Mouse (Mus musculus): Measurements from ENCODE around the gene Slc27a4. TPM values are rescaled to one million over a fixed set of nuclear protein-coding genes. Genes with fewer than 3 reads are reported as not detected.

Slc27a4 gene
- polyA plus RNA-seq (2014; fragmentation: Nextera tagmentation; extraction: Ambion mirVana) = 9.1 and 11.4 TPM in 2 replicates

DNA sequence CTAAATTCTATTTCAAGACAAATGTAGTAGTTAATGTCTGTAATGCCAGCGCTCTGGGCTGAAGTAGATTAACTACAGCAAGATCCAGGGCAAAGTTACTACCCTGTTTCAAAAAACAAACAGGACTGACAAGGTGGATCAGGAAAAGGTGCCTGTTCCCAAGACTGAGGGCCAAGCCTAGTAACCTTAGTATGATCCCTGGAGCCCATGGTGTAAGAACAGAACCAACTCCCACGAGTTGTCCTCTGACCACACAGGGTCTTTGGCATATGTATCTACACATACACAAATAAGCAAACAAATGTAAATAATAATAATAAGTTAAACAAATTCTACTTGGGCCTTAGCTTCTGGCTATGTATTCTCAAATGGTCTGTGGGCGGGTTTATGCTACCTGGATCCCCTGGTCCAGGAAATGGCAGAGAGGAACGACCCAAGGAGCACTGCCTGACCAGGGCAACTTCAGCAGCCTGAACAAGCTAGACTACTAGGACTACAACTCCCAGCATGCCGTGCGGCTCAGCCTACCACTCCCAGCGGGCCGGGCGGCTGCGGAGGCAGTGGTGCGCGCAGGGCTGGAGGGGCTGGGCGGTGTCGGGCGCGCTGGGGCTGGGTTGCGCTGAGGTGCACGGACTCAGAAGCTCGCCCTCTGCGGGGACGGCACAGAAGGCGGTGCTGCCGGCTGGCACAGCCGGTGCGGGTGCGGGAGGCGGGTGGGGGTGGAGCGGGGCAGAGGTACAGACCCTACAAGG is at the start of gene Slc27a4:
Gene Slc27a4 (plus strand): TSS at position 560 of the 752 bp plus-strand sequence.
- H3K27ac ChIP-seq (ENCODE audit: low read depth, low read length) = peak within 1 kb of the TSS; percentile 73; the same call in 1 of the 2 replicates
- peaks cover 7% of the 10 kb centered on the region for H3K4me1 ChIP-seq (ENCODE audit: control insufficient read depth, insufficient read depth, low read length)
- H3K27me3 ChIP-seq (ENCODE audit: control insufficient read depth, insufficient read depth, low read length) = no peaks in the 10 kb centered on the region
- H3K9ac ChIP-seq (ENCODE audit: low read depth, low read length) = peak within 1 kb of the TSS; percentile 84
- peak; percentile 97 for ATAC-seq (ENCODE audit: low FRiP score, low TSS enrichment)
- peak within 1 kb of the TSS; percentile 87 for H3K4me3 ChIP-seq (ENCODE audit: low read length)
- peak within 1 kb of the TSS; percentile 58 for H3K4me2 ChIP-seq (replicated peaks; ENCODE audit: low read depth, low read length)
- no peaks in the 10 kb centered on the region for H3K9me3 ChIP-seq (ENCODE audit: control insufficient read depth, low read length)
- peaks cover 28% of the 10 kb centered on the region for H3K36me3 ChIP-seq (ENCODE audit: control insufficient read depth, insufficient read depth, low read length)
- 5% methylated on average over 26 of the region's 28 CpGs for WGBS

DNA sequence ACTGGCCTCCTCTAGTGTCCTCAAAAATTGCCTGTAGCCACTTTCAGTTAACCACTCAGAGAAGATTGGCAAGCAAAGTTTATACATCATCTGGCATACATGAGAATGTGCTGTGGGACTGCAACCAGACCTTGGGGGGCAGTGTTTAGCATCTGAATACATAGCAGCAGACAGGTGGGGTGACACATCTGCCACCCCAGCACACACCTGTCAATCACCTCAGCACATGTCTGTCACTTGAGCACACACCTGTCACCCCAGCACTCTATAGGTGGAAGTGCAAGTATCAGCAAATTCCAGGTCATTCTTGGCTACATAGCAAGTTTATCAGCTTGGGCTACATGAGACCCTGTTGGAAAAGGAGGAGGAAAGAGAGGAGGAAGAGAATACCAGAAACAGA is 46.7 kb upstream of the Slc27a4 start:
- H3K9ac ChIP-seq (ENCODE audit: low read depth, low read length) = no peak overlapping the region
- no peak overlapping the region for H3K4me2 ChIP-seq (replicated peaks; ENCODE audit: low read depth, low read length)
- H3K27me3 ChIP-seq (ENCODE audit: control insufficient read depth, insufficient read depth, low read length) = peaks cover 25% of the 10 kb centered on the region

GRCm38 (mm10) chr2:29764831-29765230 is 37.6 kb upstream of the Slc27a4 start:
- Histone ChIP-seq H3K4me3 (ENCODE audit: low read length) (no peak overlapping the region), H3K36me3 (ENCODE audit: control insufficient read depth, insufficient read depth, low read length) (no peaks in the 10 kb centered on the region), H3K9me3 (ENCODE audit: control insufficient read depth, low read length) (no peaks in the 10 kb centered on the region), H3K27ac (ENCODE audit: low read depth, low read length) (no peak overlapping the region), H3K9ac (ENCODE audit: low read depth, low read length) (no peak overlapping the region), H3K27me3 (ENCODE audit: control insufficient read depth, insufficient read depth, low read length) (no peaks in the 10 kb centered on the region), H3K4me1 (ENCODE audit: control insufficient read depth, insufficient read depth, low read length) (no peaks in the 10 kb centered on the region), H3K4me2 (replicated peaks; ENCODE audit: low read depth, low read length) (no peak overlapping the region)
- WGBS = 0% methylated on average over 1 of the region's 1 CpGs
- ATAC-seq (ENCODE audit: low FRiP score, low TSS enrichment) = no peak

More for the DNA sequence above, 46.7 kb upstream of the Slc27a4 start:
- ATAC-seq (ENCODE audit: low FRiP score, low TSS enrichment) = no peak
- H3K4me3 ChIP-seq (ENCODE audit: low read length) = no peak overlapping the region
- H3K9me3 ChIP-seq (ENCODE audit: control insufficient read depth, low read length) = no peaks in the 10 kb centered on the region
- no peaks in the 10 kb centered on the region for H3K36me3 ChIP-seq (ENCODE audit: control insufficient read depth, insufficient read depth, low read length)
- H3K4me1 ChIP-seq (ENCODE audit: control insufficient read depth, insufficient read depth, low read length) = peaks cover 10% of the 10 kb centered on the region; the same call in 1 of the 2 replicates
- no peak overlapping the region for H3K27ac ChIP-seq (ENCODE audit: low read depth, low read length)

DNA sequence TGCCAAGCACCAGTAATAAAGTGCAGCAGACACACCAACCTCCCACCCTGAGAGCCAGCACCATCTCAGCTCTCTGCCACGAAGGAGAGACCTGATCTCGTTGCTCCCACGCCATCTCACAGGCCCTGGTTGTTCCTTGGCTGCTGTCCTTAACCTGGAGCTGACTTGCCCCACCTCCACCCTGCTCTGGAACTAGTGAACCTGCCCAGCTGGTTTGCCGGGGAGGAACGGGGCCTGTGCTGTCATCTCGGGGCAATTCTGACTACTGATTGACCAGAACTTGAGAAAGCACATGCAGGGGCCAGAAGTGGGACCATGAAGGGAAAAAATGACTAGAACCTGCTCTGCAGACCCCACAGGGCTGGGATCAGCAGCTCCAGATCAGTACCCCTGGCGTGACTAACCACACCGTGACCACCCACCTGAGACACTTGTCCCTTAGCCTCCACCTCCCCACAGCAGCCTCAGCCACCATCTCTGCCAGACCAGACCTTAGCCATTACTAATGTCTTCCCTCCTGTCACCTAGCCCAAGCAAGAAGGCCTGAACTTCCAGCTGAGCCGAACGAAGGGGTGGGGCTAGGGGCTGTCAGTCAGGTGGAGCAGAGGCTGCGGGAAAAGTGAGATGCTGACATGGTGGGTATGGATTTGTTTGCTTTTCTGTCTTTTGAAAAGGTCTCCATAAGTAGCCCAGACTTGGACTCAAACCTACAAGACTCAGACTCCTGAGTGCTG is 34.3 kb upstream of the Slc27a4 start:
- WGBS = 54% methylated on average over 11 of the region's 11 CpGs

GRCm38 (mm10) chr2:29768901-29769300 is 33.5 kb upstream of the Slc27a4 start:
- WGBS = 64% methylated on average over 9 of the region's 9 CpGs
- no peaks in the 10 kb centered on the region for H3K27me3 ChIP-seq (ENCODE audit: control insufficient read depth, insufficient read depth, low read length)
- H3K36me3 ChIP-seq (ENCODE audit: control insufficient read depth, insufficient read depth, low read length) = peaks cover 3% of the 10 kb centered on the region; the same call in 1 of the 2 replicates
- no peak for ATAC-seq (ENCODE audit: low FRiP score, low TSS enrichment)
- H3K9ac ChIP-seq (ENCODE audit: low read depth, low read length) = no peak overlapping the region
- H3K9me3 ChIP-seq (ENCODE audit: control insufficient read depth, low read length) = no peaks in the 10 kb centered on the region
- H3K4me1 ChIP-seq (ENCODE audit: control insufficient read depth, insufficient read depth, low read length) = no peaks in the 10 kb centered on the region
- peak overlapping the region; percentile 19; the same call in 1 of the 2 replicates for H3K27ac ChIP-seq (ENCODE audit: low read depth, low read length)
- H3K4me3 ChIP-seq (ENCODE audit: low read length) = no peak overlapping the region
- H3K4me2 ChIP-seq (replicated peaks; ENCODE audit: low read depth, low read length) = no peak overlapping the region

More for the DNA sequence above, 34.3 kb upstream of the Slc27a4 start:
- H3K4me2 ChIP-seq (replicated peaks; ENCODE audit: low read depth, low read length) = no peak overlapping the region
- H3K4me3 ChIP-seq (ENCODE audit: low read length) = no peak overlapping the region
- H3K27ac ChIP-seq (ENCODE audit: low read depth, low read length) = peak overlapping the region; percentile 24; the same call in 1 of the 2 replicates
- H3K4me1 ChIP-seq (ENCODE audit: control insufficient read depth, insufficient read depth, low read length) = no peaks in the 10 kb centered on the region
- peak; percentile 45; the same call in 1 of the 2 replicates for ATAC-seq (ENCODE audit: low FRiP score, low TSS enrichment)
- H3K9ac ChIP-seq (ENCODE audit: low read depth, low read length) = no peak overlapping the region
- H3K36me3 ChIP-seq (ENCODE audit: control insufficient read depth, insufficient read depth, low read length) = no peaks in the 10 kb centered on the region
- H3K27me3 ChIP-seq (ENCODE audit: control insufficient read depth, insufficient read depth, low read length) = no peaks in the 10 kb centered on the region
- no peaks in the 10 kb centered on the region for H3K9me3 ChIP-seq (ENCODE audit: control insufficient read depth, low read length)

DNA sequence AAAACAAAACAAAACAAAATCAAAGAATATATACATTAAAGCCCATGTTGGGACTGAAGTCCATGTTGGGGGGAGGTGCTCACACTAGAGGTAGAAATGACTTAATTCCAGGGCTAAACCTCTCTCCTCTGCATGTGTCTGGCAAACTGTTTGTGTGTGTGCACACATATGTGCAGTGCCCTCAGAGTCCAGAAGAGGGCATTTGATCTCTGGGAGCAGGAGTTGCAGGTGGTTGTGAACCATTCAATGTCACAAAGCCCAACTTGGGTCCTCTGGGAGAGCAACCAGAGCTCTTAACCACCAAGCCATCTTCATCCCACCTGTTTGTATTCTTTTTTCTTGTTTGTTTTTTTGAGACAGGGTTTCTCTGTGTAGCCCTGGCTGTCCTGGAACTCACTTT is 32.3 kb upstream of the Slc27a4 start:
- H3K4me1 ChIP-seq (ENCODE audit: control insufficient read depth, insufficient read depth, low read length) = no peaks in the 10 kb centered on the region
- H3K9me3 ChIP-seq (ENCODE audit: control insufficient read depth, low read length) = no peaks in the 10 kb centered on the region
- no peak overlapping the region for H3K4me2 ChIP-seq (replicated peaks; ENCODE audit: low read depth, low read length)
- peaks cover 8% of the 10 kb centered on the region for H3K36me3 ChIP-seq (ENCODE audit: control insufficient read depth, insufficient read depth, low read length)
- no peak for ATAC-seq (ENCODE audit: low FRiP score, low TSS enrichment)
- H3K27ac ChIP-seq (ENCODE audit: low read depth, low read length) = no peak overlapping the region
- no peak overlapping the region for H3K4me3 ChIP-seq (ENCODE audit: low read length)
- no peaks in the 10 kb centered on the region for H3K27me3 ChIP-seq (ENCODE audit: control insufficient read depth, insufficient read depth, low read length)
- H3K9ac ChIP-seq (ENCODE audit: low read depth, low read length) = no peak overlapping the region

GRCm38 (mm10) chr2:29771611-29772461 is 30.6 kb upstream of the Slc27a4 start:
- H3K9ac ChIP-seq (ENCODE audit: low read depth, low read length) = no peak overlapping the region
- no peaks in the 10 kb centered on the region for H3K27me3 ChIP-seq (ENCODE audit: control insufficient read depth, insufficient read depth, low read length)
- H3K4me3 ChIP-seq (ENCODE audit: low read length) = no peak overlapping the region
- H3K9me3 ChIP-seq (ENCODE audit: control insufficient read depth, low read length) = no peaks in the 10 kb centered on the region
- no peak overlapping the region for H3K27ac ChIP-seq (ENCODE audit: low read depth, low read length)
- ATAC-seq (ENCODE audit: low FRiP score, low TSS enrichment) = no peak
- H3K4me1 ChIP-seq (ENCODE audit: control insufficient read depth, insufficient read depth, low read length) = no peaks in the 10 kb centered on the region
- 81% methylated on average over 8 of the region's 8 CpGs for WGBS
- H3K36me3 ChIP-seq (ENCODE audit: control insufficient read depth, insufficient read depth, low read length) = peaks cover 13% of the 10 kb centered on the region
- H3K4me2 ChIP-seq (replicated peaks; ENCODE audit: low read depth, low read length) = no peak overlapping the region

GRCm38 (mm10) chr2:29773323-29773722 is 29.1 kb upstream of the Slc27a4 start:
- WGBS = 96% methylated on average over 4 of the region's 4 CpGs
- no peaks in the 10 kb centered on the region for H3K9me3 ChIP-seq (ENCODE audit: control insufficient read depth, low read length)
- H3K4me3 ChIP-seq (ENCODE audit: low read length) = no peak overlapping the region
- no peak overlapping the region for H3K27ac ChIP-seq (ENCODE audit: low read depth, low read length)
- no peaks in the 10 kb centered on the region for H3K27me3 ChIP-seq (ENCODE audit: control insufficient read depth, insufficient read depth, low read length)
- H3K36me3 ChIP-seq (ENCODE audit: control insufficient read depth, insufficient read depth, low read length) = peaks cover 28% of the 10 kb centered on the region
- H3K4me2 ChIP-seq (replicated peaks; ENCODE audit: low read depth, low read length) = no peak overlapping the region
- no peak for ATAC-seq (ENCODE audit: low FRiP score, low TSS enrichment)
- H3K9ac ChIP-seq (ENCODE audit: low read depth, low read length) = no peak overlapping the region
- H3K4me1 ChIP-seq (ENCODE audit: control insufficient read depth, insufficient read depth, low read length) = no peaks in the 10 kb centered on the region
